Mouse (Mus musculus) stomach, embryonic 16.5 days (tissue): ENCODE data around the gene Fgf23. TPM values are rescaled to one million over a fixed set of nuclear protein-coding genes. Genes with fewer than 3 reads are reported as not detected.
A peak's percentile ranks its signal among the peaks of the same experiment; 100 is the strongest.

Experiments used
- ATAC-seq: fragments of 200-750 bp; cut with Nextera tagmentation; 2 replicates; pipeline ENCODE4 v1.8.0; 2017; ENCODE audit warnings: moderate number of reproducible peaks, moderate TSS enrichment; ENCODE audit not compliant: insufficient read depth, low FRiP score
- H3K27ac ChIP-seq: fragments of 300-500 bp; sonication (generic); 2 replicates; pipeline ENCODE4 v1.5.1; 2014; ENCODE audit warnings: low read length
- H3K27me3 ChIP-seq: fragments of 300-500 bp; sonication (generic); 2 replicates; pipeline ENCODE4 v1.6.1; 2014; ENCODE audit warnings: low read length, control low read depth, mixed read lengths; ENCODE audit not compliant: control insufficient read depth, insufficient read depth
- H3K36me3 ChIP-seq: fragments of 300-500 bp; sonication (generic); 2 replicates; pipeline ENCODE4 v1.6.1; 2014; ENCODE audit warnings: low read length; ENCODE audit not compliant: control insufficient read depth, insufficient read depth
- H3K4me1 ChIP-seq: fragments of 300-500 bp; sonication (generic); 2 replicates; pipeline ENCODE4 v1.6.1; 2014; ENCODE audit warnings: low read length, control low read depth, mixed read lengths; ENCODE audit not compliant: control insufficient read depth, insufficient read depth
- H3K4me2 ChIP-seq: fragments of 300-500 bp; sonication (generic); 2 replicates; pipeline ENCODE4 v1.6.1; 2014; ENCODE audit warnings: low read depth, low read length, mixed read lengths
- H3K4me3 ChIP-seq: fragments of 300-500 bp; sonication (generic); replicated peaks from 2 replicates; pipeline ENCODE4 v1.5.1; 2014; ENCODE audit warnings: mild to moderate bottlenecking, low read length
- H3K9ac ChIP-seq: fragments of 300-500 bp; sonication (generic); 2 replicates; pipeline ENCODE4 v1.6.1; 2014; ENCODE audit warnings: low read length
- H3K9me3 ChIP-seq: fragments of 300-500 bp; sonication (generic); replicated peaks from 2 replicates; pipeline ENCODE4 v1.6.1; 2016; ENCODE audit warnings: low read length, control low read depth; ENCODE audit not compliant: control insufficient read depth
- WGBS: fragments of 180-500 bp; shearing (Covaris S2); extraction: QIAGEN DNeasy Blood & Tissue Kit; methylation state at CpG from one replicate; pipeline ENCODE4 v1.1.7; 2014; 5-methylcytosine and 5-hydroxymethylcytosine counted together
- polyA plus RNA-seq: library from polyadenylated mRNA; unstranded; fragments of >200 nt; fragmentation: Nextera tagmentation; extraction: Ambion mirVana; gene quantifications from 2 replicates; pipeline ENCODE4 v1.2.1, GENCODE M21; 2015

The Fgf23 gene
- polyA plus RNA-seq, 1 experiment from 2014 or later: not detected

DNA sequence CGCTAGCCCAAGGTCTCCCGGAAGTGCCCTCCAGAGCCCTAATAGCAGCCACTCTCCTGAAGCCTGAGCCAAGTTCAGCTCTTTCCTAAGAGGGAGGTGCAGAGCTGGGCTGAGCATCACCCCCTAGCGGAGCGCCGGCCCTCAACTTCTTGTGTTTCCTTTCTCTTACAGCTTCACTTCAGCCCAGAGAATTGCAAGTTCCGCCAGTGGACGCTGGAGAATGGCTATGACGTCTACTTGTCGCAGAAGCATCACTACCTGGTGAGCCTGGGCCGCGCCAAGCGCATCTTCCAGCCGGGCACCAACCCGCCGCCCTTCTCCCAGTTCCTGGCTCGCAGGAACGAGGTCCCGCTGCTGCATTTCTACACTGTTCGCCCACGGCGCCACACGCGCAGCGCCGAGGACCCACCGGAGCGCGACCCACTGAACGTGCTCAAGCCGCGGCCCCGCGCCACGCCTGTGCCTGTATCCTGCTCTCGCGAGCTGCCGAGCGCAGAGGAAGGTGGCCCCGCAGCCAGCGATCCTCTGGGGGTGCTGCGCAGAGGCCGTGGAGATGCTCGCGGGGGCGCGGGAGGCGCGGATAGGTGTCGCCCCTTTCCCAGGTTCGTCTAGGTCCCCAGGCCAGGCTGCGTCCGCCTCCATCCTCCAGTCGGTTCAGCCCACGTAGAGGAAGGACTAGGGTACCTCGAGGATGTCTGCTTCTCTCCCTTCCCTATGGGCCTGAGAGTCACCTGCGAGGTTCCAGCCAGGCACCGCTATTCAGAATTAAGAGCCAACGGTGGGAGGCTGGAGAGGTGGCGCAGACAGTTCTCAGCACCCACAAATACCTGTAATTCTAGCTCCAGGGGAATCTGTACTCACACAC is 7.4 kb downstream of the Fgf23 start:
- no peak overlapping the region for H3K27ac ChIP-seq
- peaks cover 15% of the 10 kb centered on the region; the same call in 1 of the 2 replicates for H3K27me3 ChIP-seq
- H3K9ac ChIP-seq: peak overlapping the region; percentile 75
- H3K9me3 ChIP-seq: no peaks in the 10 kb centered on the region
- 2% methylated on average over 59 of the region's 59 CpGs for WGBS
- peak overlapping the region; percentile 57 for H3K4me3 ChIP-seq
- peak; percentile 60 for ATAC-seq
- H3K4me1 ChIP-seq: peaks cover 8% of the 10 kb centered on the region
- peak overlapping the region; percentile 89 for H3K4me2 ChIP-seq
- no peaks in the 10 kb centered on the region for H3K36me3 ChIP-seq

DNA sequence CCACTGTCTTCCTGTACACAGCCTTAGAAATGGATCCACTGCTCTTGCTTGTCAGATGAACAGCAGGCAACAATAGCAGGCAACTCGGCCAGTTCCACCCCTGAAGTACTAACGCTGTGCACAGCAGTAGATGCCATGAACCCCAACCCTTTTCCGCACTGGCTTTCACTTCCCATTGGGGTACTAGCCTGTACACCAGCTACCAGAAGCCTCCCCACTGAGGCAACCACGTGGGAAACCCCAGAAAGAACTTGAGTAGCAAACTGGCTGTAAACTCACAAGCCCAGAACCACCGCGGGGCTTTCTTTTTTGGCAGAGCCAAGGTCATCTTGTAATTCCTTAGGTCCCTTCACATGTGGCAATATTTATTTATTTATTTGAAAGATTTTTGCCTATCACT is 9.1 kb downstream of the Fgf23 start:
- H3K4me3 ChIP-seq: no peak overlapping the region
- no peak for ATAC-seq
- H3K9me3 ChIP-seq: no peaks in the 10 kb centered on the region
- H3K36me3 ChIP-seq: no peaks in the 10 kb centered on the region
- H3K27me3 ChIP-seq: peaks cover 15% of the 10 kb centered on the region; the same call in 1 of the 2 replicates
- no peak overlapping the region for H3K27ac ChIP-seq
- 70% methylated on average over 6 of the region's 6 CpGs for WGBS
- peaks cover 8% of the 10 kb centered on the region for H3K4me1 ChIP-seq
- H3K4me2 ChIP-seq: no peak overlapping the region
- H3K9ac ChIP-seq: no peak overlapping the region

DNA sequence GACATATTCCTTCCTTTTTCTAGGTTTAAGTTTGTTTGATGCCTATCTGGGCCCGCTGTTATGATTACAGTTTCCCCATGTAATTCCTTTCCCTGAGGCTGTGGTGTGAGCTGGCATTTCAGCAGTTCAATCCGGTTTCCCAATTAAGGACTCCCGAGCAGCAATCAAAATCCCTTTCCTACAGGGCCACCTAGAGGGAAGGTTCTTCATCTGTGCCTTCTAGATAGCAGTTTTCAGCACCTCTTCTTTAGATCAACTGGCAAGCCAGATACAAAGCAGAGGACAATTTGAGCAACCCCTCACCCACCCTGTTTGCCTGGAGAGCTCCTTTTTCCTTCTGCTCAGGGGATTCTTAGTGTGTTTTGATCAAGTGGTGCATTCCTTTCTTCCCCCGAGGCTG is 14.0 kb downstream of the Fgf23 start:
- Histone ChIP-seq H3K9ac (no peak overlapping the region), H3K36me3 (no peaks in the 10 kb centered on the region), H3K4me1 (no peaks in the 10 kb centered on the region), H3K4me3 (no peak overlapping the region), H3K4me2 (no peak overlapping the region), H3K27me3 (no peaks in the 10 kb centered on the region), H3K9me3 (no peaks in the 10 kb centered on the region), H3K27ac (no peak overlapping the region)
- ATAC-seq: no peak
- 63% methylated on average over 4 of the region's 4 CpGs for WGBS

DNA sequence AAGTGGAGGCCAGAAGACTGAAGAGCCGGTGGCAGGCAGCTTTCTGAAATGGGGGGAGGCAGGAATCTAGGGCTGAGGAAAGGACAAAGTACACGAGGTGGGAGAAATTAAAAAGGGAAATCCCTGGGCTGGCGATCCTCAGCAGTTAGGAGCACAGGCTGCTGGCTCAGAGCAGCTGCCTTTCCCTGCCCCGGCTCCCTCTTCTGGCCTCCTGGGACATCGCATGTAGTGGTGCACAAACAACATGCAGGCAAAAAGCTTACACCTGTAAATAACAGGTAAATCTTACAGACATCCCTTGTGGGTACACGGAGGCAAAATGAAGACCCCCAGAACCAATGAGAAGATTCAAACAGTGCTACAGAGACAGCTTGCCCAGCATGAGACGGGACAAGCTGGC is 21.9 kb downstream of the Fgf23 start:
- Histone ChIP-seq H3K9ac (no peak overlapping the region), H3K4me1 (no peaks in the 10 kb centered on the region), H3K27ac (no peak overlapping the region), H3K36me3 (no peaks in the 10 kb centered on the region), H3K27me3 (no peaks in the 10 kb centered on the region), H3K4me3 (no peak overlapping the region), H3K4me2 (no peak overlapping the region), H3K9me3 (no peaks in the 10 kb centered on the region)
- 60% methylated on average over 7 of the region's 7 CpGs for WGBS
- no peak for ATAC-seq

DNA sequence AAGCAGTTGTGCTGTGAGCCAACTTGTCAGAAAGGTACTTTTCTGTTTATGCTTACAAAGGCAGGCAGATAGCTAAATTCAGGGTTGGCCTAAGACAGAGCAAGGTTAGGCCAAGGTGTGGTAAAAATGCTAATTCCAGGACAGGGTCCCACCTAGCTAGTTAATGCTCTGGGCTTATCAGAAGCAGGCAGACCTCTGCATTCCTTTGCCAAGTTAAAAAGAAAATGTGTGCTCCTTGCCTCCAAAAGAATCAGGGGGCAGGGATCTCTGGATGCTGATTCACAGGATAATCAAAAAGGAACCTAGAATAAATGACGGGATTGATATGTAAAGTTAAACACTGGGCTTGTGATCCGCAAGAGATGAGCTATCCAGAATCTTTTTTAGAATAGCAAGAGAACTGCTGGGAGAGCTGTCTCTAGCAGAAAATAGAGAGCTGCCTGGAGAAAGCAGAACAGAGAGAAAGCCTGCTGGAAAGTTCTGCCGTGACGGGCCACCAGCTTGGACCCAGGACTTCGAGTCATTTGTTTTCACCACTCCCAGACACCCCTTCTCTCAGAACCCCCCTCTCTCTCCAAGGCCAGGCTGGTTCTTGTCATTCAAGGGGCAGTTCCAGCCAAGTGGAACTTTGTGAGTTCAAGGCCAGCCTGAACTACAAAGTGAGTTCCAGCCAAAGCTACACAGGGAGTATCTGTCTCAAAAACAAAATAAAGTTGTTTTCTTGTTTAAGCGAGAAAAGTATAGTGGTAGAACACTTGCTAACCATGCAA is 31.0 kb downstream of the Fgf23 start:
- peaks cover 2% of the 10 kb centered on the region; the same call in 1 of the 2 replicates for H3K36me3 ChIP-seq
- H3K9me3 ChIP-seq: no peaks in the 10 kb centered on the region
- no peak overlapping the region for H3K4me2 ChIP-seq
- H3K27me3 ChIP-seq: no peaks in the 10 kb centered on the region
- 90% methylated on average over 6 of the region's 6 CpGs for WGBS
- no peak for ATAC-seq
- no peak overlapping the region for H3K9ac ChIP-seq
- no peak overlapping the region for H3K27ac ChIP-seq
- 0 out of 2 replicates have a peak, but pooled peaks cover 6% of the 10 kb centered on the region for H3K4me1 ChIP-seq
- no peak overlapping the region for H3K4me3 ChIP-seq

DNA sequence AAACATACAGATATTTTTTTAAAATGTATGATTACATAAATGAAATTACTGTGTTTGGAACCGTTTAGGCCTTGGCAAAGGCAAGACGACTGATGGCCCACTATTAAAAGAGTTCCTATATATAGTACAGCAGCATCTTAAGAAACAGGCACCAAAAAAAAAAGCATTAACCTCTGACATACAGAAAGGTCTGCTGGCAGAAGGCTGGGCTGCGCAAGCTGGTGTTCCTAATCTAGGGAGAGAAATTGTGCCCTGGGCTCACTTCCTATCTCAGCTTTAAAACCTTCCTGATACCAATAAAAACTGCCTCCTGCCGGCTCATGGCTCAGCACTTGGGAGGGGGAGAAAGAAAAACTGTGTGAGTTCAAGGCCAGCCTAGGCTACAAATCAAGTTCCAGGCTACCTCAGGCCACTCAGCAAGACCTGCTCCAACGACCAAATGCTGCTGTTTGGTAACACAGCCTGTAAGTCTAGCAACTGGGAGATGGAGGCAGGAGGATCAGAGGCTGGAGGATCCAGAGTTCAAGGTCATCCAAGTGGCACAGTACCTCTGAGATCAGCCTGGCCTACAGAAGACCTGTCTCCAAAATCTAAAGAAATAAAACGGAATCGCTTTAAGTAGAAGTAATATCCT is 31.8 kb downstream of the Fgf23 start:
- no peak overlapping the region for H3K4me3 ChIP-seq
- H3K4me1 ChIP-seq: 0 out of 2 replicates have a peak, but pooled peaks cover 8% of the 10 kb centered on the region
- H3K27ac ChIP-seq: no peak overlapping the region
- no peak overlapping the region for H3K4me2 ChIP-seq
- no peak for ATAC-seq
- no peaks in the 10 kb centered on the region for H3K27me3 ChIP-seq
- 77% methylated on average over 7 of the region's 7 CpGs for WGBS
- H3K9ac ChIP-seq: no peak overlapping the region
- no peaks in the 10 kb centered on the region for H3K9me3 ChIP-seq
- H3K36me3 ChIP-seq: peaks cover 2% of the 10 kb centered on the region; the same call in 1 of the 2 replicates

DNA sequence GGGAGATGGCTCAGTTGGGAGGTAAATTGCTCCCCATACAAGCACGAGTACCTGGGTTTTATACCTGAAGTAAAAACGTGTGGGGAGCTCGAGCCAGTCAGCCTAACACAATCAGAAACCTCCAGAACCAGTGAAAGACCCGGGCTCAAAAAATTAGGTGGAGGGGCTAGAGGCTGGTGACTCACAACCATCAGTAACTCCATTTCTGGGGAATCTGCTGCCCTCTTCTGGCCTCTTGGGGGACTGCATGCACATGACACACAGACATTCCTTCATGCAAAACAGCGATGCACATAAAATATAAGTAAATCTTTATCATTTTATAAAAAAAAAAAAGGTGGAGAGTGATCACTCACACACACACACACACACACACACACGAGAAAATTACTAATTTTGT is 32.4 kb downstream of the Fgf23 start:
- peaks cover 11% of the 10 kb centered on the region; the same call in 1 of the 2 replicates for H3K4me1 ChIP-seq
- no peaks in the 10 kb centered on the region for H3K27me3 ChIP-seq
- H3K9me3 ChIP-seq: no peaks in the 10 kb centered on the region
- no peak overlapping the region for H3K4me2 ChIP-seq
- no peak overlapping the region for H3K9ac ChIP-seq
- no peak overlapping the region for H3K4me3 ChIP-seq
- peaks cover 2% of the 10 kb centered on the region; the same call in 1 of the 2 replicates for H3K36me3 ChIP-seq
- H3K27ac ChIP-seq: no peak overlapping the region
- no peak for ATAC-seq
- WGBS: 70% methylated on average over 6 of the region's 6 CpGs

DNA sequence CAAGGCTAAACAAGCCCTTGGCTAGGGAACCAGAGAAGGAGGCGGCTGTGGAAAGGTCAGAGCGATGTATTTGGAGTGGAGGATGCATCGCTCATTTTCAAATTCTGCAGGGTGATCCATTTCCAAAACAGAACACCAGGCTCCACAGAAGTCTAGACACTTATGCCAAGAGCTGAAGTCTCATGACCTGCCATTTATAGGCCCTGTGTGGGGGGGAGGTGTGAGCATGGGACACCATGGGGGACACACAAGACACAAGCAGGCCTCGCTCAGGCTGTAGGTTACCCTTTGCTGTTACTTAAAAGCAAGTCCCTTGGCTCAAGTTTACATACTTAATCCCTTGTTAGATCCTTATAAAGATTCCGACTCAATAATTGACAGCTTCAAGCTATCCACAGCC is 33.5 kb downstream of the Fgf23 start:
- ATAC-seq: no peak
- Histone ChIP-seq H3K4me1 (peaks cover 11% of the 10 kb centered on the region; the same call in 1 of the 2 replicates), H3K9me3 (no peaks in the 10 kb centered on the region), H3K36me3 (no peaks in the 10 kb centered on the region), H3K4me3 (no peak overlapping the region), H3K27me3 (no peaks in the 10 kb centered on the region), H3K27ac (no peak overlapping the region), H3K4me2 (no peak overlapping the region), H3K9ac (no peak overlapping the region)
- WGBS: 54% methylated on average over 5 of the region's 5 CpGs
